In genomic region chr17:67696694-67697386, GRCm38 (mm10) we compare ENCODE assay signal across 8 mouse cellular contexts. TPM values are rescaled to one million over a fixed set of nuclear protein-coding genes. Genes with fewer than 3 reads are reported as not detected.
DNase-seq lines count a peak whose midpoint lies in the region; ATAC-seq and TF ChIP-seq lines count a peak whose summit lies in the region.

Lama1 (plus strand) TSS chr17:67697259.

- ATAC-seq in frontal cortex, adult (ENCODE audit: low TSS enrichment), result peak; percentile 72
- peak; percentile 87 for ATAC-seq in embryonic facial prominence, embryonic 11.5 days (replicated peaks; ENCODE audit: insufficient number of reproducible peaks, low FRiP score, low TSS enrichment, low read depth)
- ATAC-seq in liver, embryonic 14.5 days (ENCODE audit: insufficient read depth), result peak; percentile 82

- H3K79me2 ChIP-seq in heart, adult 2 months (replicated peaks; ENCODE audit: control insufficient read depth, insufficient read depth, low read length), result no peaks in the 10 kb centered on the region

- peak within 1 kb of the TSS; percentile 43 for H3K27ac ChIP-seq in embryonic facial prominence, embryonic 11.5 days (replicated peaks; ENCODE audit: low read depth, low read length)
- H3K27ac ChIP-seq in heart, adult 2 months, result no peak within 1 kb of the TSS
- H3K27ac ChIP-seq in liver, embryonic 14.5 days, result no peak within 1 kb of the TSS

- no peaks in the 10 kb centered on the region for H3K4me1 ChIP-seq in embryonic facial prominence, embryonic 11.5 days (ENCODE audit: control insufficient read depth, insufficient read depth, low read length)
- peaks cover 1% of the 10 kb centered on the region; the same call in 1 of the 2 replicates for H3K4me1 ChIP-seq in heart, adult 2 months (ENCODE audit: control insufficient read depth, insufficient read depth, low read length)
- no peaks in the 10 kb centered on the region for H3K4me1 ChIP-seq in liver, embryonic 14.5 days (replicated peaks; ENCODE audit: control insufficient read depth in 2 of 2, insufficient read depth in 2 of 2, low read length in 1 of 2)

- whole genome bisulfite sequencing in embryonic facial prominence, embryonic 11.5 days, result under 1% methylated on average over 26 of the region's 32 CpGs
- WGBS in heart, adult 2 months, result 3% methylated on average over 32 of the region's 32 CpGs
- WGBS in liver, embryonic 14.5 days (ENCODE audit: insufficient replicate concordance), result 1% methylated on average over 32 of the region's 32 CpGs

- DNase-seq in frontal cortex, postnatal 25 days (ENCODE audit: low spot score in 2 of 2), result no peak
- DNase-seq in embryonic facial prominence, embryonic 11.5 days (ENCODE audit: low spot score), result peak; percentile 91
- peak; percentile 57 to 75 for DNase-seq in heart, adult 2 months
- DNase-seq in kidney, adult 11 months, result peak; percentile 79
- DNase-seq in liver, embryonic 14.5 days (ENCODE audit: low read depth in 3 of 3, low spot score in 3 of 3), result peak in 2 of 3 experiments; percentile 2 to 17
- DNase-seq in neural tube, embryonic 10.5 days (ENCODE audit: extremely low spot score, low spot score), result peak; percentile 91
- DNase-seq in urinary bladder, adult 2 months (ENCODE audit: low spot score), result peak; percentile 59

- intact Hi-C loops in heart, adult 2 months (cut with DNase I), result no loop called here

- TF ChIP-seq EP300 in heart, adult 2 months (IDR thresholded peaks at IDR 0.05; ENCODE audit: insufficient read depth, low read depth, low read length), result no peak
- no peak for TF ChIP-seq EP300 in liver, embryonic 14.5 days (IDR thresholded peaks at IDR 0.05; ENCODE audit: low read depth)

- TF ChIP-seq POLR2A in heart, adult 2 months (IDR thresholded peaks at IDR 0.05; ENCODE audit: insufficient read depth, low read depth, low read length), result no peak

- H3K4me2 ChIP-seq in embryonic facial prominence, embryonic 11.5 days (ENCODE audit: low read depth, low read length), result peak within 1 kb of the TSS; percentile 97
- H3K4me2 ChIP-seq in liver, embryonic 14.5 days (ENCODE audit: low read depth), result peak within 1 kb of the TSS; percentile 61

- peak; percentile 74 for TF ChIP-seq CTCF in heart, adult 2 months (IDR thresholded peaks at IDR 0.05)
- peak; percentile 67 for TF ChIP-seq CTCF in liver, embryonic 14.5 days (IDR thresholded peaks at IDR 0.05; ENCODE audit: low read depth)

- H3K4me3 ChIP-seq in embryonic facial prominence, embryonic 11.5 days (ENCODE audit: low read depth, low read length), result peak within 1 kb of the TSS; percentile 78
- peak within 1 kb of the TSS; percentile 60 for H3K4me3 ChIP-seq in heart, adult 2 months
- peak within 1 kb of the TSS; percentile 33 to 49 for H3K4me3 ChIP-seq in liver, embryonic 14.5 days (ENCODE audit: insufficient read depth in 1 of 2, low read depth in 2 of 2, low read length in 2 of 2)

- H3K9ac ChIP-seq in embryonic facial prominence, embryonic 11.5 days (replicated peaks; ENCODE audit: low read length), result peak within 1 kb of the TSS; percentile 81
- H3K9ac ChIP-seq in heart, adult 2 months (ENCODE audit: low read depth, low read length), result peak within 1 kb of the TSS; percentile 38; the same call in 1 of the 2 replicates
- no peak within 1 kb of the TSS for H3K9ac ChIP-seq in liver, embryonic 14.5 days (replicated peaks)

- no peaks in the 10 kb centered on the region for H3K9me3 ChIP-seq in embryonic facial prominence, embryonic 11.5 days (replicated peaks; ENCODE audit: control insufficient read depth, low read length)
- H3K9me3 ChIP-seq in liver, embryonic 14.5 days (ENCODE audit: control insufficient read depth, low read length), result no peaks in the 10 kb centered on the region

- H3K27me3 ChIP-seq in embryonic facial prominence, embryonic 11.5 days (ENCODE audit: control insufficient read depth, insufficient read depth, low read length), result no peaks in the 10 kb centered on the region
- H3K27me3 ChIP-seq in heart, adult 2 months (ENCODE audit: control insufficient read depth, insufficient read depth, low read length), result peaks cover 8% of the 10 kb centered on the region; the same call in 1 of the 2 replicates
- H3K27me3 ChIP-seq in liver, embryonic 14.5 days (ENCODE audit: control insufficient read depth, insufficient read depth, low read length), result peaks cover 9% of the 10 kb centered on the region

- H3K36me3 ChIP-seq in embryonic facial prominence, embryonic 11.5 days (replicated peaks; ENCODE audit: control insufficient read depth, insufficient read depth, low read depth, low read length), result no peaks in the 10 kb centered on the region
- H3K36me3 ChIP-seq in heart, adult 2 months (ENCODE audit: control insufficient read depth, insufficient read depth, low read length), result no peaks in the 10 kb centered on the region
- H3K36me3 ChIP-seq in liver, embryonic 14.5 days (replicated peaks; ENCODE audit: control insufficient read depth, insufficient read depth, low read depth), result no peaks in the 10 kb centered on the region

RNA-seq across cellular contexts. Expression of gene Lama1, which starts in this region (rescaled TPM):
- 9.4 and 9.6 TPM in 2 replicates for polyA plus RNA-seq in embryonic facial prominence, embryonic 11.5 days (2014; fragmentation: Nextera tagmentation; extraction: Ambion mirVana)
- under 1 TPM; 0.64 to 0.86 TPM for total RNA-seq in heart, adult 2 months (2021)
- 0.02 and 0.26 TPM in 2 replicates for polyA plus RNA-seq in heart, adult 2 months (2012; rRNA removed)
- polyA plus RNA-seq in liver, embryonic 14.5 days (2012; rRNA removed), result 0.57 and 1.1 TPM in 2 replicates
- polyA plus RNA-seq in liver, embryonic 14.5 days (2014; fragmentation: Nextera tagmentation; extraction: Ambion mirVana), result 0.57 and 1.6 TPM in 2 replicates
- 0.66 and 1.2 TPM in 2 replicates for polyA plus RNA-seq in urinary bladder, adult 2 months (2012; rRNA removed)

Comparison
In these comparisons a context has a peak if more than half of its experiments do, and no peak if none do; other contexts are left out.
1. Peak in DNase-seq, H3K4me3 ChIP-seq and H3K9ac ChIP-seq in heart, adult 2 months; RNA of the gene not detected or under 1 TPM.
2. DNase-seq: peak in embryonic facial prominence, embryonic 11.5 days (single experiment), kidney, adult 11 months (single experiment), liver, embryonic 14.5 days (2 of 3), neural tube, embryonic 10.5 days (single experiment) and urinary bladder, adult 2 months (single experiment); none in frontal cortex, postnatal 25 days (0 of 2).
3. Peak in every context shown above with its lines, with median percentiles within 50 percentile points of each other: ATAC-seq and H3K4me3 ChIP-seq.